Mouse (Mus musculus) spleen, adult 2 months (tissue): Measurements from ENCODE around the gene Trpc1. TPM values are rescaled to one million over a fixed set of nuclear protein-coding genes. Genes with fewer than 3 reads are reported as not detected.

Experiments
- DNase-seq, 2 experiments: peaks; one replicate each; pipeline versions ENCODE4 v3.0.0 to v3.0.0-alpha.2; 2012 to 2021; ENCODE audit warnings: low spot score in 2 of 2, low read depth in 1 of 2
- H3K27ac ChIP-seq: fragments of 200-500 bp; 2 replicates; pipeline ENCODE4 v1.5.1; 2012; ENCODE audit warnings: low read length, inconsistent platforms; ENCODE audit not compliant: insufficient read depth
- H3K27me3 ChIP-seq: fragments of 200-500 bp; 2 replicates; pipeline ENCODE4 v1.6.1; 2012; ENCODE audit warnings: mild to moderate bottlenecking, moderate library complexity, low read length, inconsistent platforms; ENCODE audit not compliant: control insufficient read depth, insufficient read depth
- H3K36me3 ChIP-seq: fragments of 200-500 bp; 2 replicates; pipeline ENCODE4 v1.6.1; 2012; ENCODE audit warnings: mild to moderate bottlenecking, low read length, inconsistent platforms; ENCODE audit not compliant: control insufficient read depth, insufficient read depth
- H3K4me1 ChIP-seq: fragments of 200-500 bp; 2 replicates; pipeline ENCODE4 v1.6.1; 2011; ENCODE audit warnings: inconsistent platforms; ENCODE audit not compliant: control insufficient read depth, insufficient read depth, insufficient read length
- H3K4me3 ChIP-seq: fragments of 200-500 bp; 2 replicates; pipeline ENCODE4 v1.5.1; 2011; ENCODE audit warnings: mild to moderate bottlenecking, inconsistent platforms; ENCODE audit not compliant: insufficient read depth, insufficient read length; ENCODE audit errors: extremely low read depth
- CTCF ChIP-seq: fragments of 200-500 bp; IDR thresholded peaks from 2 replicates; pipeline ENCODE4 v1.5.1; 2011; ENCODE audit warnings: mild to moderate bottlenecking, inconsistent platforms; ENCODE audit not compliant: insufficient read depth, insufficient read length, insufficient replicate concordance; ENCODE audit errors: extremely low read depth
- POLR2A ChIP-seq: fragments of 200-500 bp; IDR thresholded peaks from 2 replicates; pipeline ENCODE4 v1.6.1; 2011; ENCODE audit warnings: low read depth, low read length, inconsistent platforms
- WGBS: fragments of 180-500 bp; shearing (Covaris S2); methylation state at CpG from one replicate; pipeline ENCODE4 v1.1.7; 2018; 5-methylcytosine and 5-hydroxymethylcytosine counted together
- polyA plus RNA-seq: library from polyadenylated mRNA; depleted of rRNA; stranded (reverse); fragments of >200 nt; gene quantifications from 2 replicates; pipeline ENCODE4 v1.2.3, GENCODE M21; 2012

Trpc1 gene
- polyA plus RNA-seq, 1 experiment: 1.0 TPM

- TF ChIP-seq POLR2A: no peak
- TF ChIP-seq CTCF: peak; percentile 9; the same call in 1 of the 2 replicates
- WGBS: 48% methylated on average over 3 of the region's 3 CpGs
- no peak for DNase-seq
- no peak overlapping the region for H3K4me3 ChIP-seq
- H3K36me3 ChIP-seq: no peaks in the 10 kb centered on the region
- H3K27me3 ChIP-seq: no peaks in the 10 kb centered on the region
- H3K27ac ChIP-seq: no peak overlapping the region
- H3K4me1 ChIP-seq: no peaks in the 10 kb centered on the region
These were observed 62.1 kb downstream of the Trpc1 start for GRCm38 (mm10) chr9:95688064-95688463.

DNA sequence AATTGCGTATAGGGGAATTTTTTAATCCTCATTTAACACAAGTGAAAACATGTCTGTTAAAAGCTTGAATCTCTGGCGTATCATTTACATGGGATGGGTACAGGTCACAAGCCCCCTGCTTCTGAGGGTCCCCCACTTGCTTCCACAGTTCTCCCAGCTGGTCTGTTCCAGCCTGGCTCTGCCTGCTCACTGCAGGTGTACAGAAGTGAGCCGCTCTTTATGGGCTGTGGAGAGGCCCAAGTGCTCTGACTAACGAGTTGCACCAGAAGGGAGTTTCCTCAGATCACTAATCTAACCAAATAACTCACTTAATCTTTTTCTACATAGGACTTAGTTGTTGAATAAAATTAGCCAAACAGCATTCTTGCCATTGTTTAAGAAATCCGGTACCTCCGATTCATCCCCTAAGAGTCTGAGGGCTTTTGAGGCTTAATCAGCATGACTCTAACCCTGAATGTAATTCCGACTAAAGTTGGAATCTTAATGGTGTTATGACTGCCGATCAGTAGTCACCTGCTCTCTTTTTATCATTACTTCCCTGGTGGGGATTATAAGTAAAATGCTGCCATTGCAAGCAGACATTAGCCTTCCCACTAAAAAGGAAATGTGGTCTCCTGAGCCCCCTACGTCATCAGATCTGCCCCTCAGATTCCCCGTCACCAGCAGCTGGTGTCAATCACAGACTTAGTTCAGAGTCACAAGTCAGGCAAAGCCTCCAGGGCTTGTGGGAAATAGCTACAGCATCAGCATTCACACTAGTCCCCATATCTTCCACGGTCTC, 64.3 kb downstream of the Trpc1 start:
- Histone ChIP-seq H3K4me3 (no peak overlapping the region), H3K4me1 (no peaks in the 10 kb centered on the region), H3K36me3 (no peaks in the 10 kb centered on the region), H3K27me3 (no peaks in the 10 kb centered on the region), H3K27ac (no peak overlapping the region)
- no peak for DNase-seq
- no peak for TF ChIP-seq POLR2A
- TF ChIP-seq CTCF: no peak
- 82% methylated on average over 11 of the region's 11 CpGs for WGBS

- TF ChIP-seq POLR2A (no peak), CTCF (no peak)
- Histone ChIP-seq H3K4me1 (no peaks in the 10 kb centered on the region), H3K27me3 (no peaks in the 10 kb centered on the region), H3K4me3 (no peak overlapping the region), H3K27ac (no peak overlapping the region), H3K36me3 (no peaks in the 10 kb centered on the region)
- WGBS: 86% methylated on average over 11 of the region's 11 CpGs
- DNase-seq: no peak
These were observed 69.5 kb downstream of the Trpc1 start for GRCm38 (mm10) chr9:95680691-95681090.

- H3K27me3 ChIP-seq: no peaks in the 10 kb centered on the region
- TF ChIP-seq POLR2A: no peak
- TF ChIP-seq CTCF: no peak
- 80% methylated on average over 7 of the region's 7 CpGs for WGBS
- H3K4me3 ChIP-seq: no peak overlapping the region
- no peak overlapping the region for H3K27ac ChIP-seq
- H3K36me3 ChIP-seq: no peaks in the 10 kb centered on the region
- no peaks in the 10 kb centered on the region for H3K4me1 ChIP-seq
- DNase-seq: no peak
These were observed 70.2 kb downstream of the Trpc1 start for GRCm38 (mm10) chr9:95679966-95680365.

- no peaks in the 10 kb centered on the region for H3K4me1 ChIP-seq
- H3K4me3 ChIP-seq: no peak overlapping the region
- H3K36me3 ChIP-seq: no peaks in the 10 kb centered on the region
- TF ChIP-seq POLR2A (no peak), CTCF (no peak)
- 89% methylated on average over 4 of the region's 4 CpGs for WGBS
- DNase-seq: no peak
- H3K27me3 ChIP-seq: no peaks in the 10 kb centered on the region
- H3K27ac ChIP-seq: no peak overlapping the region
These were observed 74.2 kb downstream of the Trpc1 start for GRCm38 (mm10) chr9:95676021-95676420.

- no peaks in the 10 kb centered on the region for H3K27me3 ChIP-seq
- no peak for DNase-seq
- H3K27ac ChIP-seq: peak overlapping the region; percentile 4; the same call in 1 of the 2 replicates
- no peaks in the 10 kb centered on the region for H3K36me3 ChIP-seq
- no peaks in the 10 kb centered on the region for H3K4me1 ChIP-seq
- no peak overlapping the region for H3K4me3 ChIP-seq
- TF ChIP-seq POLR2A (no peak), CTCF (no peak)
- WGBS: 85% methylated on average over 9 of the region's 9 CpGs
These were observed 75.0 kb downstream of the Trpc1 start for GRCm38 (mm10) chr9:95675064-95675699.

DNA sequence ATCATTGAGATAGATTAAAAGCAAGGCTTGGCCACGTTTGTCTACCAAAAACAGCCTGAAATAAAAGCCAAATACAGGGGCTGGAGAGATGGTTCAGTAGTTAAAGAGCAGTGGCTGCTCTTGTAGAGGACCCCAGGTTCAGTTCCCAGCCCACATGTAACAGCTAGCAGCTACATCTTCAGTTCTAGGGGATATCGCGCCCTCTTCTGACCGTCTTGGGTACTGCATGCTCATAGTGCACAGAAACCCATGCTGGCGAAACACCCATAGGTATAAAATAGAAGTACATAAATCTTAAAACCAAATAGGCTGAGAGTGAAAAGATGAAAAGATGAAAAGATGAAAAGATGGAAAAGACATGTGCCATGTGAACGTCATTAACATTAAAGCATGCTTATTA, 77.4 kb downstream of the Trpc1 start:
- H3K27me3 ChIP-seq: no peaks in the 10 kb centered on the region
- H3K27ac ChIP-seq: no peak overlapping the region
- DNase-seq: no peak
- WGBS: 91% methylated on average over 6 of the region's 6 CpGs
- no peaks in the 10 kb centered on the region for H3K4me1 ChIP-seq
- no peaks in the 10 kb centered on the region for H3K36me3 ChIP-seq
- no peak overlapping the region for H3K4me3 ChIP-seq
- no peak for TF ChIP-seq CTCF
- TF ChIP-seq POLR2A: no peak
